11 mouse cellular contexts compared by ENCODE assay signal in the genomic region with DNA sequence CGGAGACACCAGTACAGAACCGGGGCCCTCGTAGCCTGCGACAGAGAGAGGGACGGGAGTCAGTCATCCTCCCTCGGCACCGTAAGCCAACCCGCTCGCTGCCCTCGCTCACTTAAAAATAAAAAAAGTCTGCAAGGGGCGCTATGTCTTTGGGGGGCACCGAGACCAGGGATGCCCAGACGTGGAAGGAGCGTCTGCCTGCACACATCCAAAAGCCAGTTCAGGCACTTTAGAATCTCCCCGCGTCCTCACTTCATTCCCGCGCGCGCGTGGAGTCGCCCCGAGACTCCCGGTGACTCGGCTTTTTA. TPM values are rescaled to one million over a fixed set of nuclear protein-coding genes. Genes with fewer than 3 reads are reported as not detected.
A peak's percentile ranks its signal among the peaks of the same experiment; 100 is the strongest.
DNase-seq lines count a peak whose midpoint lies in the region; ATAC-seq and TF ChIP-seq lines count a peak whose summit lies in the region.
"Had no signal": no experiment of that assay in that cellular context is flagged by ENCODE, and none has a peak within 500 bp of the region (broad histone marks: within the 10 kb centered on the region; RNA-seq: fewer than 3 reads in every experiment).

No protein-coding gene starts in this region.

- H3K9me3 ChIP-seq in liver, embryonic 13.5 days (replicated peaks) = no peaks in the 10 kb centered on the region

- intact Hi-C loops in gastrocnemius, adult 2 months (cut with DNase I) = loop anchor here (10.0 kb wide), 1 partner anchor 223 kb away; no protein-coding TSS in a partner anchor

- TF ChIP-seq POLR2A in testis, adult 2 months (IDR thresholded peaks at IDR 0.05; ENCODE audit: control insufficient read depth, low read depth, low read length) = no peak

- H3K4me2 ChIP-seq in liver, embryonic 13.5 days = peak overlapping the region; percentile 65; the same call in 1 of the 2 replicates

- no peak for TF ChIP-seq CTCF in gastrocnemius, adult 2 months (IDR thresholded peaks at IDR 0.05)
- TF ChIP-seq CTCF in testis, adult 2 months (IDR thresholded peaks at IDR 0.05; ENCODE audit: control insufficient read depth, insufficient read depth, insufficient replicate concordance, low read depth, low read length) = no peak

- H3K4me1 ChIP-seq in testis, adult 2 months (ENCODE audit: control insufficient read depth, insufficient read depth, low read length) = peaks cover 22% of the 10 kb centered on the region
- peaks cover 8% of the 10 kb centered on the region for H3K4me1 ChIP-seq in liver, embryonic 13.5 days (replicated peaks)

- H3K4me3 ChIP-seq in gastrocnemius, adult 2 months = peak overlapping the region; percentile 85
- peak overlapping the region; percentile 58 for H3K4me3 ChIP-seq in testis, adult 2 months (ENCODE audit: control insufficient read depth, low read depth, low read length)
- H3K4me3 ChIP-seq in liver, embryonic 13.5 days (replicated peaks) = no peak overlapping the region

- no peak for DNase-seq in gastrocnemius, adult 2 months
- no peak for DNase-seq in gastrocnemius, postnatal 10 days
- no peak for DNase-seq in testis, postnatal 14 days (ENCODE audit: low spot score)
- DNase-seq in liver, embryonic 13.5 days = no peak
- DNase-seq in cerebellum, postnatal 14 days = no peak
- DNase-seq in T-cell, adult 2 months (ENCODE audit: low spot score) = no peak
- no peak for DNase-seq in frontal cortex, postnatal 10 days (ENCODE audit: low spot score in 2 of 2)
- DNase-seq: kidney, adult 11 months; spleen, adult 18-20 months had no signal

- no peak for ATAC-seq in liver, embryonic 13.5 days (ENCODE audit: low read depth)
- ATAC-seq: activated CD4-positive, CD25-positive, alpha-beta regulatory T cell, adult 4 months had no signal

- no peaks in the 10 kb centered on the region for H3K36me3 ChIP-seq in testis, adult 2 months (ENCODE audit: control insufficient read depth, insufficient read depth, low read length)
- H3K36me3 ChIP-seq in liver, embryonic 13.5 days = no peaks in the 10 kb centered on the region

- H3K27ac ChIP-seq in gastrocnemius, adult 2 months = no peak overlapping the region
- H3K27ac ChIP-seq in testis, adult 2 months (ENCODE audit: control insufficient read depth, insufficient read depth, low read depth, low read length) = no peak overlapping the region
- no peak overlapping the region for H3K27ac ChIP-seq in liver, embryonic 13.5 days

- H3K27me3 ChIP-seq in testis, adult 2 months (ENCODE audit: control insufficient read depth, insufficient read depth, low read length) = peaks cover 17% of the 10 kb centered on the region
- peaks cover 94% of the 10 kb centered on the region for H3K27me3 ChIP-seq in liver, embryonic 13.5 days

- H3K9ac ChIP-seq in liver, embryonic 13.5 days = no peak overlapping the region

- WGBS in liver, embryonic 13.5 days (ENCODE audit: insufficient replicate concordance) = 1% methylated on average over 25 of the region's 25 CpGs

RNA-seq across cellular contexts. Expression of a gene that starts 1.0 kb away (rescaled TPM):
- total RNA-seq in gastrocnemius, adult 2 months (2021) = under 1 TPM in 1 of 2 experiments, not detected in 1; 0.42 TPM
- total RNA-seq in gastrocnemius, postnatal 10 days (2021) = 1 to 10 TPM in 1 of 2 experiments, under 1 TPM in 1; 0.61 to 1.1 TPM
- polyA plus RNA-seq in testis, adult 2 months (2012; rRNA removed) = 2.0 and 2.2 TPM in 2 replicates
- 0.08 and 0.12 TPM in 2 replicates for polyA plus RNA-seq in liver, embryonic 13.5 days (2015; fragmentation: Nextera tagmentation; extraction: Ambion mirVana)
- polyA plus RNA-seq: activated CD4-positive, CD25-positive, alpha-beta regulatory T cell, adult 4 months had no signal
